Mouse (Mus musculus): Measurements from ENCODE around the gene Gadd45g. TPM values are rescaled to one million over a fixed set of nuclear protein-coding genes. Genes with fewer than 3 reads are reported as not detected.

The Gadd45g gene
- polyA plus RNA-seq, 1 experiment from 2014 or later, result 252 TPM

DNA sequence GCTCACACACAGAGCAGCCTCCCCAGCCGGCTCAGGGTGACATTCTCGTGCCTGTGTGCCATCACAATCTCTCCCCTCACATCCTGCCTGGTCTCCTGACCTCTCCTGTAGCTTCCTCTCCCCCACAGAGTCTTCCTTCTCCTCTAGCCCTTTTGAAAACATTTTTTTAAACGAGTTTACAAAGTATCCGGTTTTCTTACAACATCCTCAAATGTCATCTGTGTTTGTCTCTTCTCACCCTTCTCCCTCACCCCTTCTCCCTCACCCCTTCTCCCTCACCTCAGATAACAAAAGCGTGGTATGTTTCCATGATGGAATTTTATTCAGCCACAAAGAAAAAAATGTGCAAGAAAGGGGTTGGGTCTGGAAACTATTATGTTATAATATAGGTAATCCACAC lies 9.1 kb upstream of the Gadd45g start:
- no peaks in the 10 kb centered on the region for H3K9me3 ChIP-seq (replicated peaks)
- no peak overlapping the region for H3K4me2 ChIP-seq
- H3K9ac ChIP-seq, result no peak overlapping the region
- no peak overlapping the region for H3K4me3 ChIP-seq
- peaks cover 52% of the 10 kb centered on the region for H3K27me3 ChIP-seq
- 56% methylated on average over 5 of the region's 5 CpGs for WGBS
- H3K4me1 ChIP-seq, result peaks cover 18% of the 10 kb centered on the region
- ATAC-seq, result no peak
- no peak overlapping the region for H3K27ac ChIP-seq
- H3K36me3 ChIP-seq (ENCODE audit: poor library complexity, severe bottlenecking), result no peaks in the 10 kb centered on the region

DNA sequence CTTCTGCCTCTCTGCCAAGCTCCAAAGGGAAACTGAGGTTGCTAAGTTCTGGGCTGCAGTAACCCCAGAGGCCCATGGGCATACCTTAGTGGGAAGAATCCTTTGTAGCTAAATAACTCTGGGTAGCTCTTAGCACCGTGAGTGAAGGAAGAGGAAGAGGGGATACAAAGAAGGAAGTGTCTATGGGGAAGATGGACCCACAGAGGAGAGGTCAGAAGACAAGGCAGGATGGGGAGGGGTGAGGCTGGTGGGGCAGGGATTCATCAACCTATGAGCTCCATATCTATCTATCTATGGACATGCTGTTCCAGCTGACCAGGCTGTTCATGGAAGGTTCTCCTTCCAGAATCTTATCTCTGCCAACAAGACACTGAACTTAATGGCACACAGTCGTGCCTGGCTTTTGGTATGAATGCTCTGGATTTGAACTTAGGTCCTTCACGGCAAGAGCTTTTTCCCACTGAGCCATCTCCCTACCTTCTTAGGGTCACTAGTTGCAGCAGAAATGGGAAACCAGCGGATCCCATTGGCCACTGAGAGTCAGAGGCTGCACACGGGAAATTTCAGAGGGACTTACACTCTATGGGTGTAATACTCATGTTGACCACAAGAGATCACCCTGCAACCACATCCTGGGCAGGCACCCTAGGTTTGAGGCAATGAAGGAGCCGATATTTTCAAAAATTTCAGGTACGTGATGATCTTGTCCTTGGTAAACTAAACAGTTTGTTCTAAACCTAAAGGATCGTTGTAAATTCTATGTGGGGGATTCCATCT lies 7.0 kb upstream of the Gadd45g start:
- WGBS, result 27% methylated on average over 8 of the region's 8 CpGs
- Histone ChIP-seq H3K4me1 (peaks cover 28% of the 10 kb centered on the region), H3K9ac (no peak overlapping the region), H3K9me3 (replicated peaks) (no peaks in the 10 kb centered on the region), H3K4me3 (no peak overlapping the region), H3K27me3 (peaks cover 71% of the 10 kb centered on the region), H3K27ac (no peak overlapping the region), H3K36me3 (ENCODE audit: poor library complexity, severe bottlenecking) (no peaks in the 10 kb centered on the region), H3K4me2 (no peak overlapping the region)
- ATAC-seq, result peak; percentile 57

DNA sequence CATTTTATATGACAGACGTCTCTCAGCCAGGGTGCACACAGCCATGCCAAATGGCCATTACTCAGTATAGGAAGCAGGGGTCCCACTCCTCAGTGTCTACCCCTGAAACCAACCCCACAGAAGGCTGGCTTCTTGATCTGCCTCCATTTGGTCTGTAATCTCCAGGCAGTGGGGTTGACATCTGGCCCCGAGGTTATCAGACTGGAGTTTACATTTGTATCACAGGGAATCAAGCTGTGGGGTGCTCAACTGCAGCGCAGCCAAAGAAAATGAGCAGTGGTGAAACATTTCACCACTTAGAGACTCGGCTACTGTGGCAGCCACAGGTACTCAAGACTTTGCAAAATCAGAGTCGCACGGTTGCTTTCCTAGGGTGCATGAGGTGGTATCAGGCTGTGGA lies 5.8 kb upstream of the Gadd45g start:
- no peaks in the 10 kb centered on the region for H3K9me3 ChIP-seq (replicated peaks)
- H3K27me3 ChIP-seq, result peaks cover 71% of the 10 kb centered on the region
- no peak overlapping the region for H3K4me3 ChIP-seq
- no peak overlapping the region for H3K9ac ChIP-seq
- WGBS, result 38% methylated on average over 6 of the region's 6 CpGs
- H3K27ac ChIP-seq, result no peak overlapping the region
- no peak overlapping the region for H3K4me2 ChIP-seq
- ATAC-seq, result no peak
- H3K4me1 ChIP-seq, result peaks cover 35% of the 10 kb centered on the region
- no peaks in the 10 kb centered on the region for H3K36me3 ChIP-seq (ENCODE audit: poor library complexity, severe bottlenecking)

DNA sequence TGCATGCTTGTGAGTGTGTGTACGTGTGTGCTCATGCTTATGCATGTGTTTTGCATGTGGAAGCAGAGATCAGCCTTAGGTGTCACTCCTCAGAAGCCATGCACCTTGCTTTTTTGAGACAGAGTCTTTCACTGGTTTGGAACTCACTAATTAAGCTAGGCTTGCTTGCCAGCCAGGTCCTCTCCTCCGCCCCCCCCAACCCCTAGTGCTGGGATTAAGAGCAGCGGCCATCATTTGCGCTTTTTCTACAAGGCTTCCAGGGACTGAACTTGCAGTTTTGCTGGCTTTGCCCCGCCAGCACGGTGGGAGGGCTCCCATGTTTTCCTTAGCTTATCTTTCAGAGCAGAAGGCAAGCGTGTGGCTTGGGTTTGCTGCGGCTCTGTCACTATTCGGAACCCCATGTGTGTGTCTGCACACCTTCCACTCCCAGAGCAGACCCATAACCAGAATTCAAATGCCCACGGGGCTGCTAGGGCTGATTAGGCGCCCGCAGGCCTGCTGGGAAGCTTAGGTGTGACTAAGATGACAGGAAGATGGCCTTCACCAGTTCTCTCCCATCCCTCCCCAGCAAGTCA lies 4.8 kb upstream of the Gadd45g start:
- peak overlapping the region; percentile 48 for H3K27ac ChIP-seq
- no peak for ATAC-seq
- H3K9me3 ChIP-seq (replicated peaks), result no peaks in the 10 kb centered on the region
- peak overlapping the region; percentile 1; the same call in 1 of the 2 replicates for H3K9ac ChIP-seq
- H3K27me3 ChIP-seq, result peaks cover 68% of the 10 kb centered on the region
- H3K4me1 ChIP-seq, result peaks cover 38% of the 10 kb centered on the region
- H3K4me2 ChIP-seq, result peak overlapping the region; percentile 36
- WGBS, result 6% methylated on average over 12 of the region's 12 CpGs
- no peaks in the 10 kb centered on the region for H3K36me3 ChIP-seq (ENCODE audit: poor library complexity, severe bottlenecking)
- H3K4me3 ChIP-seq, result no peak overlapping the region

DNA sequence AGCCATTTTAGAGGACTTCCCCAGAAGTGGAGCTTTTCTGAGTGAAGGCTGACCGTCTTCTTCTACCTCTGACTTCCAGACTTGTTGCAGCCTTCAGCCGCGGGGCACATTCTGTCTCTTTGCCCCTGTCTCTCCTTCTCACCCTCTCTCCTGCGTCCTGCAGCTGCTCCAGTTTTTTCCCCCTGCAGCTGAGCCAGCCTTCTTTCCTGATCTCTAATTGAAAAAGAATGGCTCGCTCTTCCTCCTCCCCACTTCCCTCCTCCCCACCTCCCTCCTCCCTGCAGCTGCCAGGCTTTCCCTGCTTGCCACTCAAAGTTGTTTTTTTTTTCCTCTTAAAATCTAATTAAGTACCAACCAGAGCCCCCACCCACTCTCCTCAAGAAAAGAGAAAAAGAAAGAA lies 4.3 kb upstream of the Gadd45g start:
- WGBS, result 3% methylated on average over 5 of the region's 5 CpGs

DNA sequence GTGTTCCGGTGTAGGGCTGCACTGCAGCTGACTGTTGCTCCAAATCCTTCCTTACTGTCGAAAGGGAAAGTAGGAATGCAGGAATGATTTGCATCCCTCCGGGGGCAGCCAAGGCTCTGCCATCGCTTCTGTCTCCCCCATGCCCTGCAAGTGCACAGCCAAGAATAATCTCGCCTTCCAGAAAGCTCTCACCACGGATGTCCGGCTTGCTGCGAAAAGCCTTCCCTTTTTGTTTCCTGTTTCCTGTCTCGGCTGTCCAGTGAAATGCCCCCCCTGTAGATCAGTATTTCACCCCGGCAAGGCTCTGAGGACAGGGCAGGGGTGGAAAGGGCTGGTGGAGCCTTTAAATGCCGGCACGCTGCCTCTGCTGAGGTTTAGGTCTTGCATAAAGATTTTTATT lies 3.7 kb upstream of the Gadd45g start:
- WGBS, result 7% methylated on average over 12 of the region's 12 CpGs
- Histone ChIP-seq H3K4me2 (peak overlapping the region; percentile 36), H3K4me3 (no peak overlapping the region), H3K27me3 (peaks cover 61% of the 10 kb centered on the region), H3K27ac (peak overlapping the region; percentile 25; the same call in 1 of the 2 replicates), H3K36me3 (ENCODE audit: poor library complexity, severe bottlenecking) (0 out of 2 replicates have a peak, but pooled peaks cover under 1% of the 10 kb centered on the region), H3K9me3 (replicated peaks) (no peaks in the 10 kb centered on the region), H3K9ac (peak overlapping the region; percentile 54), H3K4me1 (peaks cover 47% of the 10 kb centered on the region)
- ATAC-seq, result no peak

More for the DNA sequence above, 4.3 kb upstream of the Gadd45g start:
- Histone ChIP-seq H3K9me3 (replicated peaks) (no peaks in the 10 kb centered on the region), H3K36me3 (ENCODE audit: poor library complexity, severe bottlenecking) (no peaks in the 10 kb centered on the region), H3K4me3 (no peak overlapping the region), H3K4me2 (peak overlapping the region; percentile 36), H3K4me1 (peaks cover 42% of the 10 kb centered on the region), H3K27ac (peak overlapping the region; percentile 48), H3K27me3 (peaks cover 64% of the 10 kb centered on the region), H3K9ac (peak overlapping the region; percentile 1; the same call in 1 of the 2 replicates)
- ATAC-seq, result no peak

DNA sequence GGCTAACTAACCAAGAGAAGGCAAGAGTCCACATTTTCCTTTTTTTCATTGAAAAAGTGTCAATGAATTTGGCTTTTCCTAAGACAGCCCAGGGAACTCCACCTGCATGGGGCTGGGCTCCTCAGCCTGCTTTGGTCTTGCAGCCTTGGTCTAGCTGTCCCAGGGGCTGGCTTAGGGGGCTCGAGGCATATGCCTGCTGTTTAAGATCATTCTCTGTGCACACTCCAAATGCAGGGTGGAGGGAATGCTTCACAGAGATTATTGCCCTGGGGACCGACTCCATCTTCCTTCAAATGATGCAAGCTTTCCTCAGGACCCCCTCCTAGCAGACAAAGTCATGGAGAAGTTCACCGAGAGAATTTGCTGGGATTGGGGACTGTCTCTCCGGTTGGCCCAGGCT lies 3.2 kb upstream of the Gadd45g start:
- Histone ChIP-seq H3K27ac (no peak overlapping the region), H3K27me3 (peaks cover 55% of the 10 kb centered on the region), H3K4me1 (peaks cover 52% of the 10 kb centered on the region), H3K36me3 (ENCODE audit: poor library complexity, severe bottlenecking) (0 out of 2 replicates have a peak, but pooled peaks cover 5% of the 10 kb centered on the region), H3K4me3 (no peak overlapping the region), H3K4me2 (no peak overlapping the region), H3K9me3 (replicated peaks) (no peaks in the 10 kb centered on the region), H3K9ac (no peak overlapping the region)
- whole genome bisulfite sequencing, result 68% methylated on average over 4 of the region's 4 CpGs
- no peak for ATAC-seq

DNA sequence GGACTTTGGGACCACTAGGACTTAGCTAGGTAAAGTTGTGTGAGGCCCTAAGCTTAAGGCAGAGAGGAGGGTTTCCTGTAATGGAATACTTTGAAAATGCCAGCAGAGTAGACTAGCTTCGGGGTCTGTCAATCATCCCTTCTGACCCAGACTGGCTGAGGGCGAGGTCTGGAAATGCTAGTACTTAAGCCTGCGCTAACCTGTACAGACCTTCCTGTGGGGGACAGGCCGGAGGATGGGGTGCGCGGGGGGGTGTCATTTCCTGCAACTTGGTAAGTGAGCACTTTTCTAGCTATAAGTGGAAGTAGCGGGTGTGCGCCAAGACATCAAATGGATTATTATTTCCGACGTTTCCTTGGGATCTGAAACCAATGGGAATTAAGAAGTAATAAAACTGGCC lies 2.4 kb upstream of the Gadd45g start:
- 0 out of 2 replicates have a peak, but pooled peaks cover 5% of the 10 kb centered on the region for H3K36me3 ChIP-seq (ENCODE audit: poor library complexity, severe bottlenecking)
- no peak overlapping the region for H3K27ac ChIP-seq
- H3K9ac ChIP-seq, result no peak overlapping the region
- WGBS, result 86% methylated on average over 10 of the region's 10 CpGs
- H3K4me2 ChIP-seq, result no peak overlapping the region
- H3K9me3 ChIP-seq (replicated peaks), result no peaks in the 10 kb centered on the region
- peaks cover 47% of the 10 kb centered on the region for H3K27me3 ChIP-seq
- peaks cover 60% of the 10 kb centered on the region for H3K4me1 ChIP-seq
- H3K4me3 ChIP-seq, result no peak overlapping the region
- ATAC-seq, result no peak

DNA sequence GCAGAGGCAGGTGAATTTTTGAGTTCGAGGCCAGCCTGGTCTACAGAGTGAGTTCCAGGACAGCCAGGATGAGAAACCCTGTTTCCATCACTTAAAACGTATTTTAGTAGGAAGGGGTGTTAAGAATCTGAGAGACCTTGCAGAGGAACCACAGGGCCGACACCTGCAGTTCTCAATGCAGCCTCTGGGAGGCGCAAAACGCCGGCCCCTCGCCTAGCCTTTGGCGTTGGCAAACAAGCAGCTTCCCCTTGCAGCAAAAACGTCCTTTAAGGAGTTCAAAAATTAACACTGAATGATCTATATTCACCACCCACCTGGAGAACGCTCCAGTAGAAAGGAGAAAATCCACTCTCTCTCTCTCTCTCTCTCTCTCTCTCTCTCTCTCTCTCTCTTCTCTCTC lies 1.8 kb upstream of the Gadd45g start:
- Histone ChIP-seq H3K27ac (no peak overlapping the region), H3K27me3 (peaks cover 43% of the 10 kb centered on the region), H3K4me3 (no peak overlapping the region)

DNA sequence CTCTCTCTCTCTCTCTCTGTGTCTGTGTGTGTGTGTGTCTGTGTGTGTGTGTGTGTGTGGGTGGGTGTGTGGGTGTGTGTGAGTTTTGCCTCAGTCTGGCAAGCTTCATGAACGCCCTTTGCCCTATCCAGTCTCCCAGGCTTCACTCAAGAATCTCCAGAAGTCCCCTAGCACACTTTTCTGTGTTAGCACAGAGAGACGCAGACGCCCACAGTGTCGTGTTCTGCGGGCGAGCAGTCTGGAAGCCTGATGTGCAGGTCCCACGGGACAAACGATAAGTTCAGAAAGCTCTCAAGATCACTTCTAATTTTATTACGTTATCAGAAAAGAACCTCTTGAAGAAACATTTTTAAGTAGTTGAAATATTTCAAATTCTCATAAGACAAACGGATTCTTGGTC lies 1.4 kb upstream of the Gadd45g start:
- Histone ChIP-seq H3K4me1 (peaks cover 70% of the 10 kb centered on the region), H3K4me2 (peak overlapping the region; percentile 86), H3K4me3 (peak overlapping the region; percentile 62), H3K36me3 (ENCODE audit: poor library complexity, severe bottlenecking) (0 out of 2 replicates have a peak, but pooled peaks cover 5% of the 10 kb centered on the region), H3K9ac (peak overlapping the region; percentile 72), H3K9me3 (replicated peaks) (no peaks in the 10 kb centered on the region), H3K27me3 (peaks cover 40% of the 10 kb centered on the region), H3K27ac (peak overlapping the region; percentile 98)
- no peak for ATAC-seq
- 11% methylated on average over 10 of the region's 10 CpGs for WGBS

More for the DNA sequence above, 1.8 kb upstream of the Gadd45g start:
- Histone ChIP-seq H3K9me3 (replicated peaks) (no peaks in the 10 kb centered on the region), H3K36me3 (ENCODE audit: poor library complexity, severe bottlenecking) (0 out of 2 replicates have a peak, but pooled peaks cover 5% of the 10 kb centered on the region), H3K4me2 (peak overlapping the region; percentile 86; the same call in 1 of the 2 replicates), H3K9ac (no peak overlapping the region), H3K4me1 (peaks cover 66% of the 10 kb centered on the region)
- no peak for ATAC-seq
- WGBS, result 19% methylated on average over 10 of the region's 10 CpGs

DNA sequence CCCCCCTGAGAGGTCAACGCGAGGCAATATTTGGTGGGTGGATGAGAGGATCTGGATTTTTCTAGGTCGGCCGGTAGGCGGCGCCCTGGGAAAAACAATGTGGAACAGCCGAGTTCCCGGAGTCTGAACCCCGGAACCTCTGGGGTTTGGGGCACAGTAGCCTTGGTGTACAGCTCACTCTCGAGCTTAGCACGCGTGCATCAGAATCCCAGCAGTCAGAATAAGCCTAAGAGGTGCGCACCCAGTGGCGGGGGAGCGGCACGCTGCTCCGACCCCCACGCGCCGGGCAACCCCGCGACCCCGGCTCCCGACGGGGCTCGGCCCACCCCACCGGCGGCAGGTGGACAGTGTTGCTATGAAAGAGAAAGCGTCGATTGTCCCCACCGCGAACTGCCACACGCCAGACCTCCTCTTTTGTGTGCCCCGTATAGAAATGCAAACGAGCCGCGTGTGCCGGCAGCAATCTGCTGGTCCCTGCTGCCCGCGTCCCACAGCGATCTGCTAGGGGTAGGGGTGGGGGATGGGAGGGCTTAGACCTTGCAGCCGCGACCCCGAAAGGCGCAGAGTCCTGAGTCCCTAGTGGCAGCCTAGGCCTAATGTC lies 787 bp upstream of the Gadd45g start:
- ATAC-seq, result peak; percentile 73
- H3K27ac ChIP-seq, result peak overlapping the region; percentile 98
- H3K4me1 ChIP-seq, result peaks cover 74% of the 10 kb centered on the region
- under 1% methylated on average over 45 of the region's 45 CpGs for WGBS
- 0 out of 2 replicates have a peak, but pooled peaks cover 5% of the 10 kb centered on the region for H3K36me3 ChIP-seq (ENCODE audit: poor library complexity, severe bottlenecking)
- H3K27me3 ChIP-seq, result peaks cover 37% of the 10 kb centered on the region
- no peaks in the 10 kb centered on the region for H3K9me3 ChIP-seq (replicated peaks)
- H3K9ac ChIP-seq, result peak overlapping the region; percentile 72
- H3K4me2 ChIP-seq, result peak overlapping the region; percentile 86
- peak overlapping the region; percentile 62 for H3K4me3 ChIP-seq
